Mouse (Mus musculus): ENCODE data around the gene Gm40193. TPM values are rescaled to one million over a fixed set of nuclear protein-coding genes. Genes with fewer than 3 reads are reported as not detected.
"Not testable (repeated sequence)": the region's sequence is repeated elsewhere in the genome, so short reads cannot be mapped to it uniquely, and the experiment has no call there.

The Gm40193 gene
- polyA plus RNA-seq, 1 experiment from 2014 or later: not detected

DNA sequence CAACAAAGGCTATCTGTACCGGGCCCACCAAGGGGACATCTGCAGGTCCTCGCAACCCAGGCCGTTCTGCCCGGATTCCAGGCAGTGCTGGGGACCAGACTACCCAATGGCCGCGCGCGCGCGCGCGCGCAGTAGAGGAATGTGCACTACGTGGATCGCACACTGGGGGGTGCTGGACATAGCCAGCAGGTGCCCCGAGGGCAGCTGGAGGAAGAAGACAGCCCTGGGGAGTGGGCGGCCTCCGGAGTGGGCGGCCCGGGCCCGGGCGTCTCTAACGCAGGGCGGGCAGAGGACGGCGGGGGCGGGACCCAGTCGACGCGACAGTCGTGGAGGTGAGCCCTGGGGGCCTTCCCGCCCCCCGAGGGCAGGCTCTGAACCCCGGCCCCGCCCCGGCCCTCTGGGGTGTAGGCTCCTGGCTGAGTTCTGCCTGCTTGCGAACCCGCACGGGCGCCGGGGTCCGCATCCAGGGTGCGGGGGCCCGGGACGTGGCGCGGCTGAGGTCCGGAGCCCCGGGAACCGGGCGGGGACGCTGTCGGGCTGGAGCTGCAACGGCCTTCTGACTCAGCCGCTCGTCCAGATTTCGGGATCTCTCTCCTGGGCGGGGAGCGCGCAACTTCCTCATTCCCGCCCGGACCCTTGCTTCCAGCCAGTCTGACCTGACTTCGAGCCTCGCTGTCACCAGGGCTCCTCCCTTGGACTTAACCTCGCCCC is 7.3 kb upstream of the Gm40193 start, which contains the start of gene Pld2:
Gene Pld2, plus strand, starts transcription at position 188 of the 711 bp plus-strand sequence.
- Histone ChIP-seq H3K27me3 (peaks cover 24% of the 10 kb centered on the region), H3K4me1 (no peaks in the 10 kb centered on the region), H3K9me3 (no peaks in the 10 kb centered on the region), H3K36me3 (no peaks in the 10 kb centered on the region), H3K4me2 (replicated peaks) (peak within 1 kb of the TSS; percentile 91), H3K9ac (peak within 1 kb of the TSS; percentile 66), H3K4me3 (peak within 1 kb of the TSS; percentile 64), H3K27ac (no peak within 1 kb of the TSS; the same call in 1 of the 2 replicates)
- peak; percentile 85 for ATAC-seq (ENCODE audit: insufficient number of reproducible peaks, insufficient read depth, low FRiP score, low TSS enrichment)
- WGBS: under 1% methylated on average over 60 of the region's 65 CpGs

DNA sequence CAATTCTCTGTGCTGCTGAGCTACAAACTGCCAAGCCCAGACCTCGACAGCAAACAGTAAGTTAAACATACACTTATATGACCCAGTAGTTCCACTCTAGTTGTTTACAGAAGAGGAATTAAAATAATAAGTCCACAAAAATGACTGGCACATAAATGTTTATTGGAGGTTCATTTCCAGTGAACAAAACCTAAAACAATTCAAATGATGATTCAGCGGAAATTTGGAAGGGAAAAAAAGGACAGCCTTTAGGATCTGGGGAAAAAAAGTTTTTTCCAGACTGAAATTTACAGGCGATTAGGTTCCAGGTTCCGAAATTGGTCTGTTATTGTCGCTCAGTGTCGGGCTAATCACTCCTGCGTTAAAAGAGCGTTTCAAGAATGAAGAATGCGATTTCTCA is 6.7 kb upstream of the Gm40193 start:
- ATAC-seq (ENCODE audit: insufficient number of reproducible peaks, insufficient read depth, low FRiP score, low TSS enrichment): no peak
- no peaks in the 10 kb centered on the region for H3K4me1 ChIP-seq
- no peaks in the 10 kb centered on the region for H3K9me3 ChIP-seq
- H3K4me2 ChIP-seq (replicated peaks): peak overlapping the region; percentile 91
- H3K27ac ChIP-seq: no peak overlapping the region
- H3K36me3 ChIP-seq: no peaks in the 10 kb centered on the region
- H3K4me3 ChIP-seq: peak overlapping the region; percentile 64
- H3K27me3 ChIP-seq: peaks cover 24% of the 10 kb centered on the region
- peak overlapping the region; percentile 66 for H3K9ac ChIP-seq
- 19% methylated on average over 9 of the region's 9 CpGs for WGBS

DNA sequence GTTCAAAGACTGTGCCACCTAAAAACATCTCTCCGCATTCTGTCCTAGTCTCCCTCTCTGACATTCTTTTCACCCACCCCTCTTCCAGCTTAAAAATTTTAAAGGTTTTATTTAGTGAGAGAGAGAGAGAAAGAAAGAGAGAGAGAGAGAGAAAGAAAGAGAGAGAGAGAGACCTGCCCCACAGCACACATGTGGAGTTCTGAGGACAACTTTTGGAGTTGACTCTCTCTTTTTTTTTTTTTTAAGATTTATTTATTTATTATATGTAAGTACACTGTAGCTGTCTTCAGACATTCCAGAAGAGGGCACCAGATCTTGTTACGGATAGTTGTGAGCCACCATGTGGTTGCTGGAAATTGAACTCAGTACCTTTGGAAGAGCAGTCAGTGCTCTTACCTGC is 1.7 kb downstream of the Gm40193 start:
- 84% methylated on average over 2 of the region's 2 CpGs for WGBS

DNA sequence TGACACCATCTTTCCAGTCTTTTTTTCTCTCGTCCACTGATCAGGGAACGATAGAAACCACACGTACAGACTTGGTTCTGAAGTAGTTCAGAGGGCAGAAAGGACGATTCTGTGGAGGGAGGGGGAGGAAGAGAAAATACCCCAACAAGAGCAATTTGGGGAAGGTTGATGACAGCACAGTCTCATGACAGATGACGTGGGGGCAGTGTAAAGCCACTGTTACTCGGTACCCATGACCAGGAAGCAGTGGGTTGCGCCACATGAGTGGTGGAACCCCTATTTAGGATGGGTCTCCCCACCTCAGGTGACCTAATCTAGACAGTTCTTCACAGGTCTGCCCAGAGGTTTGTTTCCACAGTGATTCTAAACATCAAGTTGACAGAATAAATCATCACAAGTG is 4.1 kb downstream of the Gm40193 start:
- peaks cover 8% of the 10 kb centered on the region for H3K4me1 ChIP-seq
- H3K36me3 ChIP-seq: peaks cover 34% of the 10 kb centered on the region
- H3K27ac ChIP-seq: no peak overlapping the region
- no peak for ATAC-seq (ENCODE audit: insufficient number of reproducible peaks, insufficient read depth, low FRiP score, low TSS enrichment)
- H3K4me3 ChIP-seq: no peak overlapping the region
- H3K4me2 ChIP-seq (replicated peaks): no peak overlapping the region
- WGBS: 87% methylated on average over 7 of the region's 7 CpGs
- H3K27me3 ChIP-seq: no peaks in the 10 kb centered on the region
- H3K9ac ChIP-seq: no peak overlapping the region
- no peaks in the 10 kb centered on the region for H3K9me3 ChIP-seq

More for the DNA sequence above, 1.7 kb downstream of the Gm40193 start:
- ATAC-seq (ENCODE audit: insufficient number of reproducible peaks, insufficient read depth, low FRiP score, low TSS enrichment); H3K4me1 ChIP-seq; H3K9ac ChIP-seq; H3K9me3 ChIP-seq; H3K27ac ChIP-seq; H3K4me2 ChIP-seq (replicated peaks); H3K4me3 ChIP-seq; H3K27me3 ChIP-seq: not testable (repeated sequence)
- peaks cover 32% of the 10 kb centered on the region for H3K36me3 ChIP-seq

DNA sequence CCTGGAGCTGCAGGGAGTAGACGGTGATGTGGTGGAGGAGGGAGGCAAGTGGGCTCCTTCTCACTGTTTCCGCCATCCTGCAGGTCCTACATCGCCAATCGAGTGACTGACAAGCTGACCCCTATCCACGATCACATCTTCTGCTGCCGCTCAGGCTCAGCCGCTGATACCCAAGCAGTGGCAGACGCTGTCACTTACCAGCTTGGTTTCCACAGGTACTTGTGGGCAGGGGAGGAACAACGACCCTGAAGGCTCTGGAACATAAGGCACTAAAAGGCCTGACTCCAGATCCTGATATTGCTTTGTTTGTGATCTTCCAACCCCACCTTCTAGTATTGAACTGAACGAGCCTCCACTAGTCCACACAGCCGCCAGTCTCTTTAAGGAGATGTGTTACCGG is 6.5 kb downstream of the Gm40193 start:
- H3K9me3 ChIP-seq: no peaks in the 10 kb centered on the region
- H3K4me1 ChIP-seq: peaks cover 8% of the 10 kb centered on the region
- ATAC-seq (ENCODE audit: insufficient number of reproducible peaks, insufficient read depth, low FRiP score, low TSS enrichment): no peak
- H3K4me3 ChIP-seq: peak overlapping the region; percentile 63
- H3K27me3 ChIP-seq: no peaks in the 10 kb centered on the region
- peaks cover 34% of the 10 kb centered on the region for H3K36me3 ChIP-seq
- H3K4me2 ChIP-seq (replicated peaks): peak overlapping the region; percentile 76
- 87% methylated on average over 12 of the region's 12 CpGs for WGBS
- peak overlapping the region; percentile 81 for H3K9ac ChIP-seq
- no peak overlapping the region for H3K27ac ChIP-seq

DNA sequence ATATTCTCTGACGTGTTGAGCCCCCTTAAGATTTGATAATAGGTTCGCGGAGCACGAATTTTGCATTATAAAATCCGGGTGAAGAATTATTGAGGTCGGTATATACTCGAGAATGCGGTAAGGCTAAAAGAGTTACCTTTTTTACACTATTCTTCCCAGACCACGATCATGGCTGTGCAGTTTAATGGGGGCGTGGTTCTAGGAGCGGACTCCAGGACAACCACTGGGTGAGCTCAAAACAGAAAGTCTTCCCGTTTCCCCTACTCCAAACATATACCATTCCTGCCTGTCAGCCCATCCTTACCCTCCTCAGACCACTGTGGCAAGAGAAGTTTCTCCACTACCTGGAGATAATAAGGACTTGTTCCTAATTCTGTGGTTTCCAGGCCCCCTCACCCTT is 7.0 kb downstream of the Gm40193 start:
- peak overlapping the region; percentile 81 for H3K9ac ChIP-seq
- 0 out of 2 replicates have a peak, but pooled peaks have one; percentile 31 for ATAC-seq (ENCODE audit: insufficient number of reproducible peaks, insufficient read depth, low FRiP score, low TSS enrichment)
- peak overlapping the region; percentile 76 for H3K4me2 ChIP-seq (replicated peaks)
- 0 out of 2 replicates have a peak overlapping the region, but pooled peaks have one; percentile 50 for H3K27ac ChIP-seq
- H3K27me3 ChIP-seq: no peaks in the 10 kb centered on the region
- no peaks in the 10 kb centered on the region for H3K9me3 ChIP-seq
- H3K4me3 ChIP-seq: peak overlapping the region; percentile 63
- peaks cover 34% of the 10 kb centered on the region for H3K36me3 ChIP-seq
- WGBS: 4% methylated on average over 12 of the region's 12 CpGs
- peaks cover 8% of the 10 kb centered on the region for H3K4me1 ChIP-seq

DNA sequence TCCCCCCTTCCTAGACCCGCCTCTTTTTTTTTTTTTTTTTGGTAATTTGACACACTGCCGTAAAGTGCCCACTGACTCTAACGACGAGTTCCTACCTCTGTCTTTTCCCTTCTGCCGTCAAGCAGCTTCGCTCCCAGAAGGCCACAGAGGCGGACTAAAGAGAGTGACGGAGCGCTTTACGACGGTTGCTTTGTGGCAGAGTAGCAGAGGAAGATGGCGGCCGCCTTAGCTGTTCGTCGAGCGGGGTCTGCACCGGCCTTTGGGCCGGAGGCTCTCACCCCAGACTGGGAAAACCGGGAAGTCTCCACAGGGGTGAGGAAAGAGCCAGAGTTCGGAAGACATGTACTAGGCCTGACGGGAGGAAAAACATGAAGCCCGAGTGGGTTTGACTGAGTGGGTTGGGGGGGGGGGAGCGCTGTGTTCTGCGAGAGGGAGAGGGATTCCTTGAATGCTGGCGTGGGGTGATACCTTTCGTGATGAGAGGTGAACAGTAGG is 7.5 kb downstream of the Gm40193 start, which contains the start of gene Psmb6:
Gene Psmb6, plus strand, starts transcription at position 184 of the 495 bp plus-strand sequence.
- under 1% methylated on average over 25 of the region's 26 CpGs for WGBS

DNA sequence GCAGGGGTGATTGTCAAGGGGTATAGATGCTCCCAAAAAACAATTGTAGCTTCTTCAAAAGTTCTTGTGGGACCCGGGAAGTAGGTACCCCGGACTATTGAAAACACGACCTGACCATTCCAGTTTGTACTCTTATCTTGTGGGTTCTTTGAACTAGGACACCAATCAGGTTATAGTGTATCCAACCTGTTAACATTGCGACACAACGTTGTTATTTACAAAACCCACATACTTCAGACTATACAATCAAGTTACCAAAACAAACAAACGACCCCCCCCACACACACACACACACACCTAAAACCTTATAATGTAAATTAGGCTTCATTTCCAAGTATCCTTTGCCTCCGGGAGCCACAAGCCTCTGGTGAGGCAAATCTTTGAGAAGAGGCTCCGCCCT is 8.0 kb downstream of the Gm40193 start:
- no peaks in the 10 kb centered on the region for H3K27me3 ChIP-seq
- H3K9ac ChIP-seq: no peak overlapping the region; the same call in 1 of the 2 replicates
- peaks cover 14% of the 10 kb centered on the region for H3K4me1 ChIP-seq
- no peak overlapping the region for H3K27ac ChIP-seq
- 8% methylated on average over 8 of the region's 8 CpGs for WGBS
- peak overlapping the region; percentile 63 for H3K4me3 ChIP-seq
- H3K4me2 ChIP-seq (replicated peaks): peak overlapping the region; percentile 45
- peaks cover 34% of the 10 kb centered on the region for H3K36me3 ChIP-seq
- no peaks in the 10 kb centered on the region for H3K9me3 ChIP-seq
- peak; percentile 24; the same call in 1 of the 2 replicates for ATAC-seq (ENCODE audit: insufficient number of reproducible peaks, insufficient read depth, low FRiP score, low TSS enrichment)

More for the DNA sequence above, 7.5 kb downstream of the Gm40193 start, which contains the start of gene Psmb6:
- peak; percentile 90 for ATAC-seq (ENCODE audit: insufficient number of reproducible peaks, insufficient read depth, low FRiP score, low TSS enrichment)
- Histone ChIP-seq H3K36me3 (peaks cover 34% of the 10 kb centered on the region), H3K9me3 (no peaks in the 10 kb centered on the region), H3K27me3 (no peaks in the 10 kb centered on the region), H3K4me3 (peak within 1 kb of the TSS; percentile 63), H3K9ac (peak within 1 kb of the TSS; percentile 81), H3K4me2 (replicated peaks) (peak within 1 kb of the TSS; percentile 76), H3K4me1 (peaks cover 10% of the 10 kb centered on the region), H3K27ac (peak within 1 kb of the TSS; percentile 50; the same call in 1 of the 2 replicates)

DNA sequence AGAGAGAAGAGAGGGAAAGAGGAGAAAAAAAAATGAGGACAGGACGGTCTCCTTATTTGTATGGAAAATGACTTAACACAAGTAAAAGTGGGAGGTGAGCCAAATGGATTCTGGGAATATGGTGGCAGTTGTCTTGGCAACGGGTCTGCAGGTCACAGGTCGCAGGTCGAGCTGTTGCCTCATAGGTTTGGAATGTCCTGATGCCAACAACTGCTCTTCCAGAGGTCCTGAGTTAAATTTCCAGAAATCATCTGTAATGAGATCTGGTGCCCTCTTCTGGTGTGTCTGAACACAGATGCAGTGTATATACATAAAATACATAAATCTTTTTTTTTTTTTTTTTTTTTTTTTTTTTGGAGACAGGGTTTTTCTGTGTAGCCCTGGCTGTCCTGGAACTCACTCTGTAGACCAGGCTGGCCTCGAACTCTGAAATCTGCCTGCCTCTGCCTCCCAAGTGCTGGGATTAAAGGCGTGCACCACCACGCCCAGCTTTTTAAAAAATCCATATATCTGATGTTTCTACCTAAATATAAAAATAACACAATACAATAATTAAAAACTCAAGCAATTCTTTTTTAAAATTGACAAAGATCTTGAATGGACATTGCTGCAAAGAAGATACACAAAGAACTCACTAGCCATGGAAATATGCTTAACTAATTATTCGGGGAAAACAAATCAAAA is 9.3 kb downstream of the Gm40193 start:
- H3K27me3 ChIP-seq; ATAC-seq (ENCODE audit: insufficient number of reproducible peaks, insufficient read depth, low FRiP score, low TSS enrichment); H3K4me3 ChIP-seq; H3K9ac ChIP-seq; H3K27ac ChIP-seq; H3K9me3 ChIP-seq; H3K4me2 ChIP-seq (replicated peaks): not testable (repeated sequence)
- H3K36me3 ChIP-seq: peaks cover 26% of the 10 kb centered on the region
- H3K4me1 ChIP-seq: peaks cover 14% of the 10 kb centered on the region
- 84% methylated on average over 8 of the region's 8 CpGs for WGBS

DNA sequence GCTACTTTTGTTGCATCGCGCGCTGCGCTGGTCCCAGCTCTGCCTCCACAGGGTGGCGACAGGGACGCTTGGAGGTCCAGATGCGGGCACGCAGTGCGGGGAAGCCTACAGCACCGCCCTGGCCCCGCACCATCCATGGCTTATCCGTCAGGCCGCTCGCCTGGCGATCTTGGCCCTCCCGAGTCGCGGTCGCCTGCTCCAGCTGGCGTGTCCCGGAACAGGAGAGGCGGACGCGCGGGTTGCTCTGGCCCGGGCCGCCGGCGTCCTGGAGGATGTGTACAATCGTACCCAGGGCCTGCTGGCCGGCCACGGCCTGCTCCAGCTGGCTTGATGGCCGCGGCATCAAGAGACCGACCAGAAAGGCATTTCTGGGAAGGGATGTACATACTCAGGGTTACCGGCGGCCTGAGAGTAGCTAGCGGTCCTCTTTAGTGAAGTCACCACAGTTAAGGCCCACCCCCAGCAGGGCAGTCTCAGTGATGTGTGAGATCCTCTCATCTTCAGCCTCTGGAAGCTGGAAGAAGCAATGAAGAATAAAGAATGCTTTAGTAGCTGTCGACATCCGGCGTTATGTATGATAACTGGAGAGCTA is 12.5 kb downstream of the Gm40193 start:
- H3K9me3 ChIP-seq: no peaks in the 10 kb centered on the region
- H3K27ac ChIP-seq: peak overlapping the region; percentile 61; the same call in 1 of the 2 replicates
- no peaks in the 10 kb centered on the region for H3K36me3 ChIP-seq
- ATAC-seq (ENCODE audit: insufficient number of reproducible peaks, insufficient read depth, low FRiP score, low TSS enrichment): peak; percentile 41; the same call in 1 of the 2 replicates
- WGBS: 13% methylated on average over 41 of the region's 41 CpGs
- peak overlapping the region; percentile 44 for H3K9ac ChIP-seq
- H3K4me1 ChIP-seq: 0 out of 2 replicates have a peak, but pooled peaks cover 6% of the 10 kb centered on the region
- H3K4me3 ChIP-seq: peak overlapping the region; percentile 28
- H3K4me2 ChIP-seq (replicated peaks): peak overlapping the region; percentile 48
- H3K27me3 ChIP-seq: no peaks in the 10 kb centered on the region

DNA sequence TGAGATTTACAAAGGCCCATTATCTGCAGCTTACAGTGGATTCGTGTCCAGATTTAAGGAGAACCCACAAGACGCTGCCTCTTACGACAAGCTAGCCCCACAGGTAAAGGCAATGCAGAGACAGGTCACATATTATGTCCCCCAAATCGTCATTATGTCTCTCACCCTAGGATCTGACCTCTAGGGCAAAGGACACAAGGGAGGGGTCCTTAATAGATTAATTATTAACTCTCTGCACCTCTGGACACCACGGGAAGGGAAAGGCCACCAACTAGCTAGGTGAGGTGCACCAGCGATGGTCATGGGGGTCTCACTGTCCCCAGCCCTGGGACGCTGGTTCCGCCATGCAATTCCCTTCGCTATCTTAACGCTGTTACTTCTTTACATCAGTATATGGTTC is 13.8 kb downstream of the Gm40193 start, which contains the start of gene Gltpd2:
Gene Gltpd2, plus strand, starts transcription at position 274 of the 400 bp plus-strand sequence.
- ATAC-seq (ENCODE audit: insufficient number of reproducible peaks, insufficient read depth, low FRiP score, low TSS enrichment): no peak
- Histone ChIP-seq H3K27ac (0 out of 2 replicates have a peak within 1 kb of the TSS, but pooled peaks have one; percentile 61), H3K27me3 (no peaks in the 10 kb centered on the region), H3K4me3 (peak within 1 kb of the TSS; percentile 28), H3K4me2 (replicated peaks) (peak within 1 kb of the TSS; percentile 48), H3K4me1 (0 out of 2 replicates have a peak, but pooled peaks cover 6% of the 10 kb centered on the region), H3K9ac (peak within 1 kb of the TSS; percentile 44), H3K36me3 (no peaks in the 10 kb centered on the region), H3K9me3 (no peaks in the 10 kb centered on the region)
- 76% methylated on average over 10 of the region's 10 CpGs for WGBS

Measured in embryonic facial prominence, embryonic 12.5 days (tissue).